Mouse (Mus musculus): Measurements from ENCODE around the gene U2af1l4.
A peak's percentile ranks its signal among the peaks of the same experiment; 100 is the strongest.

The U2af1l4 gene

DNA sequence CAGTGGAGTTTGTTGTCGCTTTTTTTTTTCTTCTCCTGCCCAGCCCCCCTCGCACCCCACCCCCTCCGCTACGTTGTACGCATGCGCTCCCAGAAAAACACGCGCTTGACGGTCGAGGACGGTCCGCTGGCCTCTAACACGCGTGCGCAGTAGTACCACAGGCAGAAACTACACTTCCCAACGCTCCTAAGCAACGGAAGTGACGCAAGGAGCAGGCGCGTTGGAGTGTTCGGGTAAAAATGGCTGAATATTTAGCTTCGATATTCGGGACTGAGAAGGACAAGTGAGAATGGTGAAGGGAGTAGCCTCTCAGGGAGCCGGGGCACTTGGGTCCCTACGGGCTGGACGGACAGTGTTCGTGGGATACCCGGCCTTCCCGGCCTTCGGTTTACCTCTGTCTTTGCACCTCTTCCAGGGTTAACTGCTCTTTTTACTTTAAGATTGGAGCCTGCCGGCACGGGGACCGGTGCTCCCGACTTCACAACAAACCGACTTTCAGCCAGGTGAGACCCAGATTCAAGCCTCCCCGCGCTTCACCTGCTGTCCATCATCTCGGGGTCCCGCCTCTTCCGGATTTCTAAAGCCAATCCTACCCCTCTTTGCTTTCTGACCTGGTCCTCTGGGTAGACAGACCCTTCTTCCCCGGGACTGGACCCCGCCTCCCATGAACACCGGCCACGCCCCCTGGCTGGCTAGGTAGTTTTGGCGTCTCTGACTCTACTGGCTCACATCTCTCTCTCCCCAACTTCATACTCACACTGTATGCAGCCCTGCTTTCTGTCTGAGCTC lies at the start of gene U2af1l4, which contains the start of the genes Gm49396 and Psenen:
U2af1l4 (plus strand) TSS at position 185 of the 789 bp plus-strand sequence.
Gm49396 (plus strand) TSS at position 228 of the 789 bp plus-strand sequence.
Psenen (minus strand) TSS at position 511 of the 789 bp plus-strand sequence.
- DNase-seq (ENCODE audit: low read depth, low spot score): peak; percentile 98

DNA sequence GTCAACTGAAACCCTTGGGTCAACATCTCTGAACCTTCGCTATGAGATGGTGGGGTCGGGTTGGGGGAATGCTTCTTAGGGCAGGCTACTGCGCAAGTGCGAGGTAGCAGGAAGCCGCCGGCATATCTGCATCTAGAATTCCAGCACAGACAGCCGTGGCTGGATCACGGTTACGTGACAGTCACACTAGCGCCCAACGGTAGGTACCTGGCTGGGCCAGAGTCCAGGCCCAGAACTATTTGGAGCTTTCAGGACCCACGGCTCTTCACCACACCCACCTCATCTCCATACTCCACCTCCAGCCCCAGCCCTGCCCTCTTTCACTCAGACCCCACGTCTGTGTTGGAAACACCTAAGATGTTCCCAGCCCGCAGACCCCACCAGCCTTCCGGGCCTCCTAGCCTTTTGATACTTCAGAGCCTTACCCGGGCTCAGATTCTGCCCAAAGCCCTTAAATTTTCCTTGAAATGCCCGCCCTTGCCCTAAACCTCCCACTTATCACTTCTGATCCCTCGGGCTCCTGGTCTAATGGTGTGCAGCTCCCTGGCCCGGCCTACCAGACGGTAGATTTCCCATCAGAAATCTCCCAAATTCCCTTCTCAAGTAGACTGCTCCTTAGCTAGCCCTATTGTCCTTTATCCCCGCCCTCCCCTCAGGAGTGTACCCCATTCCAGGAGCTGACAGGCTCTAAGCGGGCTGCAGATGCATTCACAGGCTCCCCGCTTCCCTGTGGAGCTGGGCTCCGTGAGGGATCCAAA lies 47.9 kb upstream of the U2af1l4 start:
- no peak for DNase-seq (ENCODE audit: low read depth, low spot score)

DNA sequence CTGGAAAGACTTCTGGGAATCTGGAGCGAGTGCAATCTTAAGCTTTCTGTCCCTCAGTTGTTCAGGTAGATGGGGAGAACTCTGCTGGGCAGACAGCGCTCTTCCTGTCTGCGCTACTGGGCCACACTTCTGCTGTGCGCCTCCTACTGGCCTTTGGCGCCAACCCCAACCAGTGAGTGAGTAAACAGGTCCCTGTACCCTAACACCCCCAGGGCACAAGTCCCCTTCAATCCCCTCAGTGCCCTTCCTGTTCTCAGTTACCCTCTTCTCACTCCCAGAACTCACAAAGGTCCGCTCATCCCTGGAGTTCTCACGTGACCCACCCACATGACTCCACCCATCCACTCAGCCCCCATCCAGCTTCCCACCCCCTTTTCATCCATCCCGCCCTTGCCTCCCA lies 44.8 kb upstream of the U2af1l4 start:
- no peak for DNase-seq (ENCODE audit: low read depth, low spot score)

DNA sequence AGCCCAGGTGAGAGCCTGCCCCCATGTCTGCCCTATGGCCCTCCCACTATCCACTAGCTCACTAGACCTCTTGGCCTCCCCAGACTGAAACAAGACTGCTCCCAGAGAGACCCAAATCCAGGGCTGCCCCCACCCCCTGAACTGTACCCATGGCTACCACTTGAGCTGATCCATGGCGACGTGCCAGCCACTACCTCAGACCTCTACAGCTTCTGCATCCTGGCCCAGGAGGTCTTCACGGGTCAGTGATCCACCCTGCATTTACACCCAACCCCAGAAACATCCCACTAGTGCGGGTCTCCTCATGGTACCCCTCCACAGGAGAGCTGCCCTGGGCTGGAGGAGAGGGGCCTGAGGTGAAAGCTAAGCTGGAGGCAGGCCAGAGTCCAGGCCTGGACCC lies 42.7 kb upstream of the U2af1l4 start:
- no peak for DNase-seq (ENCODE audit: low read depth, low spot score)

DNA sequence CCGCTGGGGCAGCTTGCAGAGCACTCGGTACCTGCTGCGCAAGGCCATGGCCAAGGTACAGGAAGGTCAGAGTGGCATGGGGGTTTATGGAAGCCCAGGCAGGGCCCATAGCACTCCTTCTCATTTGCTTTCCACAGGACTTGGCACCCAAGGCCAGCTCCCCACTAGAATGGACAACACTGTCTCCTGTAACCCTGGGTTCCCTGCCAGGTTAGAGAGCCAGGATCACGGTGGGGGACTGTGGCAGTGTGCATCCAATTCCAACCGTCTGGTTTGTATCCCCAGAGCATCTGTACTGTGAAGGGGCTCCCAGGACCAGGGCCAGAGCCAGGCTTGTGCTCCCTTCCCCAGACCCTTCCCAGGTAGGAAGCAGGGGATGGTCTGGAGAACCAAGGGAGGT lies 42.2 kb upstream of the U2af1l4 start:
- DNase-seq (ENCODE audit: low read depth, low spot score): no peak

DNA sequence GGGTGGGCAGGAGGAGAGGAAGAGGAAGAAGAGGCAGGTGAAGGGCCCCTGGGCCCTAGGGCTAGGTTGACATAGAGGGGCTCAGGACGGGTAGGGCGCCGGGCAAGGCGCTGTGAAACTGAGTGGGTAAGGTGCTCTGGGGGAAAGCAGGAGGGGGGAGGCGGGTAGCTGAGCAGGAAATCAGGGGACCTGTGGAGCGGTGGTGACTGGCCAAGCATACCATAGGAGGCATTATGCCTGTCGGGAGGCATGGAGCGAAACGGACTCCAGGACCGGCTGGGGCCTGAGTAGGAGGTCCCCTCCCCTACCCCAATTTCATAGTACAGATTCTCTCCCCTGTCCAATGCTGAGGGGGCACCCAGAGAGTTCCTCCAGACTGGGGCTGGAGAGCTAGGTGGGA lies 40.2 kb upstream of the U2af1l4 start:
- DNase-seq (ENCODE audit: low read depth, low spot score): no peak

DNA sequence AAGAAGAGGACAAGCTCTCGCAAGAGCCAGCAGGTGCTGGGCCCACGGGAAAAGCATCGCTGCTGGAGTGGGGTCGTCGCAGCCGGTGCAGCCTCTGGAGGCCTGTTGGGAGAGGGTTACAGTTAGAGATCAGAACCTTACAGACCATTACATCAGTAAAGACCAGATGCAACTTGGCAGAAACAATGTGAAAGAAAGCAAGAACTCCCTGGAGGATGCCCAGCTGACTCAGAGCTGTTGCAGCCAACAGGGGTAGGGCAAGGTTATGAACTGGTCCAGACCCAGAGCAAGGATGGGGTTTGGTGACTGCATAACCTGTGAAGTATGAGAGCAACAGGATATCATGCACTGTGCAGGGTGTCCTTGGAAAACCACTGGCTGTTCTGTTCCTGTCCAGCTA lies 38.6 kb upstream of the U2af1l4 start:
- DNase-seq (ENCODE audit: low read depth, low spot score): no peak

DNA sequence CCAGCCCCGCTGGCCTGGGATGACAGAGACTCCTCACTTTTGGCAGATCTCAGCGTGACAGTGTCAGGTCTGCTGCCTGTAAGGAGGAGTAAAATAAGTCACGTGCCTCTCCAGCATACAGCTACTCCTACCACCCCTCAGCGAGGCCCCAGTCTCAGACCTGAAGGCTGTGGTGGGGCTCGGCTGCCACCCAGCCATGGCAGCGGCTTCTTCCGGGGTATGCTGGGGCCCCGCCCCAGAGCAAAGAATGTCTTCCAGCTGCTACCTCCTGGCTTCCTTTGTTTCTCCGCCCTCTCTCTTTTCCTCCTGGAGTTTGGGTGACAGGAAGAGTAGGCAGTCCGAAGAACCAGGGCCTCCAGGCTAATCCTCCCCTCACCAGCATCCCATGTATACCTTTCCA lies 37.1 kb upstream of the U2af1l4 start:
- DNase-seq (ENCODE audit: low read depth, low spot score): no peak

DNA sequence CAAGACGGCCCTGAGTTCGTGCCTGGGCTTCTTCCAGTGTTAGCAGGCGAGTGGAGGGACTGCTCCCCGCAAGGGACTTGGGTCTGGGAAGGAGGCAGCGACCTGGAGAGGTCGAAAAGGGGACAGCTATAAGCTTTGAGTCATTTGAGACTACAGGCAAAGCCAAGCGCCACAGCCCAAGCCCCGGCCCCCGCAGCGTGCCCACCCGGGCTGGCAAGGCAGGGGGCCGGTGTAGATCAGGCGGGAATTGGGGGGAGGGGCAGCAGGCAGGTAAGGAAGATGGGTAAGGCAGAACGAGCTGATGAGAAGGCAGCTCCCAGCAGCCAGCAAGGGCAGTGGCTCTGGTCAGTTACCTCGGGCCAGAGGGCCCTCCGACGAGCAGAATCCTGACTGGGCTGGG lies 36.7 kb upstream of the U2af1l4 start:
- DNase-seq (ENCODE audit: low read depth, low spot score): no peak

DNA sequence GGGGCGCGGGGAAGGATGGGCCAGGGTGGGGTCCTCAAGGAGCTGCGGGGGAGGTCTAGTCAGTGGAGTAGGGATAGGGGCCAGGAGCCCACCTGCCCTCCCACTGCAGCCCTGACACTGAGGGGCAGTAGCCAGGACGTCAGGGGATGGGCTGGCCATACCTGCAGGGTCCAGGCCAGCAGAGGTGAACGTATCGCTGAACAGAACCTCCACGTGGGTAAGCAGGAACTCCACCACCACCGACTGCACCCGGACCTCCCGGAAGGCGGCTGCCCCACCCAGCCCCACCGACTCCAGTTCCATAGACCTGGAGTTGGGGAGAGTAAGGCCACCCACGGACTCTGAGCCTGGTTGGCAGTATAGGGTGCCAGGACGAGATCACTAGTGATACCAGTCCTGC lies 36.1 kb upstream of the U2af1l4 start:
- DNase-seq (ENCODE audit: low read depth, low spot score): no peak

DNA sequence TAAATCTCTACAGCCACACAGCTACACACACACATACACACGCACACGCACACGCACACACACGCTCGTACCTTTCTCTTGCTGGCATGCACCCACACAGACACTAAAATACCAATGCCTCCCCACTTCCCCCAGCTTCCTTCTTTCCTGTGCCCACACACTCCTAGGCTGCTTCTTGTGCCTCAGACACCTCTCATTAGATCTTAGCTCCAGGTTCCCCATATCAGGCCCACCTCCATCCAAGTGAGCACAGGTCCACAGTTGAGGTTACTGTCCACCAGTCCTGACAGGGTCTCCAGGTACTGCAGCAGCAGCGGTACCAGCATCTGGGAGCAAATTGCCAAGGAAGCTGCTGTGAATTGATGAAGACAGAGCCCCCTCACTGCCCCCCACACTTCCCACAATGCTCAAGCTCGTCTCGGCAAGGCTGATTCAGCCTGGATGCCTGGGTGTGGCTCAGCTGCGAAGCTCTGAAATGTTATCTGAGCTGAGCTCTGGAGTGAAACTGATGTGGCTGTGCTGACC lies 31.7 kb upstream of the U2af1l4 start:
- no peak for DNase-seq (ENCODE audit: low read depth, low spot score)

DNA sequence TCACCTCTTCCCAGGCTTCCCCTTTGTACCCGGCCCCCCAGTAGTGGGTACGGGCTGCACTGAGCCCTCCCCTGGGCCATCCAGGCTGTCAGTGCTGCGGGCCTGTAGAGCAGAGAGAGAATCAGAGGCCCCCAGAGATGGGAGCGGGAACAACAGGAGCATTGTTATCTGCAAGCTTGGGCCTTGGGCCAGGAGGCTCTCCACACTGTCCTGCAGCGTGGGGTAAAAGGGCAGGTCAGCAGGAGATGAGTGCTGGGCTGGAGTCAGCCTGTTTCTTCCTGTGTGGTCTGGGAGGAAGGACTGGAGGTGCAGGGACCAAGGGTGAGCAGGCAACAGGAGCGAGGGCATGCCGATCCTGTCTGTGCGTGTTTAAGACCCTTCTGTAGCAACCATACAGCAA lies 30.2 kb upstream of the U2af1l4 start:
- DNase-seq (ENCODE audit: low read depth, low spot score): no peak

DNA sequence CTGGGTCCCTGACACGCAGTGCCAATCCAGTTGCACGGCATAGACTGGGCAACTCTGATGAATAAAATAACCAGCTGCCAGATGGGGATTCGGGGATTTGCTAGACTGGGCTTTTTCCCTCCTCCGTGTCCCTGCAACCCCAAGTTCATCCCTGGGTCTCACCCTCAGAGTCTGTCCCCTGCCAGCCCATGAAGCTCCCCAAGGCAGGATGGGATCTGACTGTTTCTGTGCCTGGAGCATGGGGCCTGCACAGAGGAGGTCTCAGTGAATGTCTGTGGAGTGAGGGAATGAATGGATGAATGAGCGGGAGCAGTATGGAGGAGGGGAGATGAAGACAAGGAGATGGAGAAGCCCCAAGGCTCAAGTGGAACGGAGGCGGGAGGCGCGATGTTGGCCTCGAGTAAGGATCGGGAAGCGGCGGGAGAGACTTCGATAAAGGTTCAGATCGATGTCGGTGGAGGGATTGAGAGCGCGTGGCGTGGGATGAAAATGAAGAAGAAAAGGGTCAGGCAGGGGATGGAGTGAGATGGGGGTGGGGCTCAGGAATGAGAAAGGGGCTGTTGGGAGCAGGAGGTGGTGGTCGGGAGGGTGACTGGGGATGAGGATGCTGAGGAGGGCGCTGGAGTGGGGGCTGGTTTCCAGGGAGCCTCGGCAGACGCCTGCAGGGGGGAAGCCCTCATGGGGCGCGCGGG lies 29.0 kb upstream of the U2af1l4 start:
- DNase-seq (ENCODE audit: low read depth, low spot score): no peak

DNA sequence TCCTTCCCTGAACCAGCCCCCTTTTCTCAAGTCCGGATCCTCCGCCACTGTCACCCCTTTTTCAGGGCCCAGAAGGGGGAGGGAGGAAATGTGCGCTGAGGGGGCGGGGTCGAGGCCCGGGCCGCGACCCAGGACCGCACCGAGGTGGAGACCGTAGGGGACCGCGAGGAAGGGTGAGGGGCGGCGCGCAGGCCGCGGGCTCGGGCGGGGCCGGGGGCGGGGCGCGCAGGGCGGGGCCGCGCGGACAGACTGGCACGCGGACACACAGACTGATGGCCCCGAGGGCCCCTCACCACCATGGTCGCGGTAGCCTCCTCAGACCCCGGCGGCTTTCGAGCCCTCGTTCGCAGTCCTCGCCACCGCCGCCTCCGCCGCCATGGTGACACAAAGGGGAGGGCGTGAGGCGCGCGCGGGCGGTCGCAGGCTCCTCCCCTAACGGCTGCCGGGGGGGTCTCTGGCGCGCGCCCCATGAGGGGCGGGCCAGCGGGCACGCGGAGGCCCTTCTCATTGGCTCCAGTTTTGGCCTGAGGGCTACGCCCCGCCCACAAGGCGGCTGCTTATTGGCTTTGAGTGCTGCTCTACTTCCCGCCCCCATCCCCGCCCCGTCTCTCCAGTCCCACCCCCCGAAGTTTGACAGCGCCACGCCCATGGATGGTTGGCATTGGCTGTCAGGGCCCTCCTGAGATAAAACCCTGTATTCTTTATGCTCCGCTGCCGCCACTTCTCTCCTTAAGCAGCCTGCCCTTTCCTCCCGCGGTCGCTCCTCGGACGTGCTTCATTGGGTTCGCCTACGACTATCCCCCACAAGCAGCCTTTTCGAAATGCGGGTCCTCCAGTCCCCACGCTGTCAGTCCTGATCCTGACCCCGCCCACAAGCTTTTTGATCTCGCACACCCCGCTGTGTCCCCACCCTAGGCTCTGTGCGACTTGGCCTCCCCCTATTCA lies 28.2 kb upstream of the U2af1l4 start, which contains the start of gene Arhgap33:
Arhgap33 (minus strand) TSS at position 428 of the 945 bp plus-strand sequence.
- peak; percentile 99 for DNase-seq (ENCODE audit: low read depth, low spot score)

DNA sequence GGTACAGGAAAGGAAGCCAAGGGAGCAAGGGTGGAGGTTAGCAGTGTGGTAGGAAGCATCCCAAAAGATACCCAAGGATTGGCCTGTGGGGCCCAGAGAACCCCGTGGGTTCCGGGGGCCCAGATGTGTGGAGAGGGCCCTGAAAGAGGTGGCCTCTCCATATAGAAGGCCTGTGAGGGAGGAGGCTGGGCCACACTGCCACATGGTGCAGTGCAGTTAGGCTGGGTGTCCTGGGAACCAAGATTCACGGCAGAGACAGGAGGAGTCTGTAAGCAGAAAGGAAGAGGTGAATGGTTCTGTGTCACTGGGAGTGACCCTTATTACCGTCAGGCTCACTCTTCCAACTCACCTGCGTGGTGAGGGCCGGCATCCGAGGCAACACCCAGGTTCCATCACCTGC lies 22.5 kb upstream of the U2af1l4 start:
- no peak for DNase-seq (ENCODE audit: low read depth, low spot score)

DNA sequence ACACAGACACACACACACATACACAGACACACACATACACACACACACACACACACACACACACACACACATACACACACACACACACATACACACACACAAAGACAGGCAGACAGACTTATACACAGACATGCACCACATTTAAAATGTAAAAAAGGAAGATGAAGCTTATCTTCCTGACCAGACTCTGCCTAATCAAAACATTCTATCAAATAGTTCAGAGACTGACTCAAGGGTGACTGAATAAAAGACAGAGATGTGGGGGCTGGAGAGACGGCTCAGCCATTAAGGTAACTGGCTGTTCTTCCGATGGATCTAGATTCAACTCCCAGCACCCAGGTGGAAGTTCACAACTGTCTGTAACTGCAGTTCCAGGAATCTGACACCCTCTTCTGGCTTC lies 18.8 kb upstream of the U2af1l4 start:
- no peak for DNase-seq (ENCODE audit: low read depth, low spot score)

DNA sequence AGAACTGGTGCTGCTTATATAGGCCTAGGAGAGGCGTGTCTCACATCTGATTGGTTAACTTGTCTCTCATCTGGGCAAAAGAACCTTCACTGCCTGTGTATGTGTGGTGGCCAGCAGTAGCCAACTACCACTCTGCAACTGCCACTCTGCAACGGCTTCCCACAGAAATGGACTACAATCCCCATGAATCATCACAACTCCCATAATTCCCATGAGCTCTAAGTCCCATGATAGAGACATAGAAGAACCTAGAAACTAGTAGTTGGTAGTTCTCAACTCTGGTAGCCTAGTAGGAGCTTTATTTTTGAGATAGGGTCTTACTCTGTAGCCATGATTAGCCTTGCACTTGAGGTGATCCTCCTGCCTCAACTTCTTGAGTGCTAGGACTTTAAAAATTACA lies 13.2 kb upstream of the U2af1l4 start:
- no peak for DNase-seq (ENCODE audit: low read depth, low spot score)

DNA sequence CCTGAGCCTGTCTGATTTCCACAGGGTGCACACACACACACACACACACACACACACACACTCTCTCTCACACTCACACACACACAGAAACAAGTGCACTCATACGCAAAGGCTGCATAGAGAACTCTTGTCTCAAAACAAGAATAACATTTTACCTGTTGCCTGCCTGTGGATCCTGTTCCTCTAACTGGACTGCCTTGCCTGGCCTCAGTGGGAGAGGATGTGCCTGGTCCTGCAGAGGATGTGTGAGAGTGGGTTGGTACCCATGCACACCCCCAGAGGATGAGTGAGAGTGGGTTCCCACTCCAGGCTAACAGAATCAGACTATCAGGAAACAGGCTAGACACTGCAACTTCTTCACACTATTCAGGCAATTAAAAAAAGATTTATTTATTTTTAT lies 12.5 kb upstream of the U2af1l4 start:
- DNase-seq (ENCODE audit: low read depth, low spot score): no peak

DNA sequence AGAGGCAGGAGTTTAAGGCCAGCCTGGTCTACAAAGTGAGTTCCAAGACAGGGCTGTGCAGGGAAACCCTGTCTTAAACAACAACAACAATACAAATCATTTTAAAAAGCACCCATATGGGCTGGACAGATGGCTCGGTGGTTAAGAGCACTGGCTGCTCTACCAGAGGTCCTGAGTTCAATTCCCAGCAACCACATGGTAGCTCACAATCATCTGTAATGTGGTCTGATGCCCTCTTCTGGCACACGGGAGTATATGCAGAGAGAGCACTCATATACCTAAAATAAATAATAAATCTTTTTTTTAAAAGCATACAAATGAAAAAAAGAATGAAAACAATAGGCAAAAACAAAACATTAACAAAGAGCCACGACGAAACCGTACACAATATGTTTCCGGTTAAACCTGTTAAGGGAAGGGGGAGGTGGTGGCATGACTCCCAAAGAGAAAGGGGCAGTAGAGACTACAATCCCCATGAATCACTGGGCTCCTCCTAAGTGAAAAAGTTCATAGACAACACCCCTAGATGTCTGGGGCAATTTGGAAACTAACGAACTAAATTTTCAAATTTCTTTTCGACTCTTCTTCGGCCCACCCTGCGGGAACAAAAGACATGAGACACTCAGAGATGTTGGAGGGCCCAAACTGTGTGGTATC lies 11.5 kb upstream of the U2af1l4 start:
- DNase-seq (ENCODE audit: low read depth, low spot score): no peak
